Mouse (Mus musculus): ENCODE measurements at regions not wholly inside any gene's neighbourhood (a gene's known extent, or its start where the extent isn't known, plus 50 kb on each side); places are given as distances from the start of the nearest gene placed in this dataset.

GRCm38 (mm10) chr1:77209395-77209794, 305.5 kb downstream of the Epha4 start:
- TF ChIP-seq POLR2A (IDR thresholded peaks at IDR 0.05; ENCODE audit: low read depth, low read length) (no peak), CTCF (IDR thresholded peaks at IDR 0.05; ENCODE audit: extremely low read depth, insufficient read length, insufficient replicate concordance, low read depth, low read length) (no peak)
